Mouse (Mus musculus): ENCODE measurements around the gene Ccdc57.
A peak's percentile ranks its signal among the peaks of the same experiment; 100 is the strongest.

The Ccdc57 gene

GRCm38 (mm10) chr11:120932564-120933398 lies at the start of gene Ccdc57:
TSS of gene Ccdc57 (minus strand) at chr11:120932872.
- DNase-seq (ENCODE audit: low spot score) = peak; percentile 89

GRCm38 (mm10) chr11:120982459-120982858 lies 49.8 kb upstream of the Ccdc57 start:
- no peak for DNase-seq (ENCODE audit: low spot score)

- DNase-seq (ENCODE audit: low spot score) = no peak
These were observed 49.0 kb upstream of the Ccdc57 start for GRCm38 (mm10) chr11:120981661-120982060.

GRCm38 (mm10) chr11:120980427-120981035 lies 47.9 kb upstream of the Ccdc57 start:
- no peak for DNase-seq (ENCODE audit: low spot score)

- no peak for DNase-seq (ENCODE audit: low spot score)
These were observed 47.2 kb upstream of the Ccdc57 start for GRCm38 (mm10) chr11:120979711-120980426.

- no peak for DNase-seq (ENCODE audit: low spot score)
These were observed 40.6 kb upstream of the Ccdc57 start for GRCm38 (mm10) chr11:120973318-120973717.

- DNase-seq (ENCODE audit: low spot score) = no peak
These were observed 38.6 kb upstream of the Ccdc57 start for GRCm38 (mm10) chr11:120971237-120971636.

- DNase-seq (ENCODE audit: low spot score) = no peak
These were observed 37.1 kb upstream of the Ccdc57 start for GRCm38 (mm10) chr11:120969742-120970141.

- DNase-seq (ENCODE audit: low spot score) = no peak
These were observed 32.9 kb upstream of the Ccdc57 start for GRCm38 (mm10) chr11:120965587-120965986.

GRCm38 (mm10) chr11:120964195-120965157 lies 31.8 kb upstream of the Ccdc57 start:
- DNase-seq (ENCODE audit: low spot score) = no peak

- no peak for DNase-seq (ENCODE audit: low spot score)
These were observed 30.2 kb upstream of the Ccdc57 start for GRCm38 (mm10) chr11:120962909-120963308.

GRCm38 (mm10) chr11:120962050-120962771 lies 29.5 kb upstream of the Ccdc57 start:
- no peak for DNase-seq (ENCODE audit: low spot score)

GRCm38 (mm10) chr11:120961594-120961993 lies 28.9 kb upstream of the Ccdc57 start:
- no peak for DNase-seq (ENCODE audit: low spot score)

GRCm38 (mm10) chr11:120960248-120960647 lies 27.6 kb upstream of the Ccdc57 start:
- DNase-seq (ENCODE audit: low spot score) = no peak

- DNase-seq (ENCODE audit: low spot score) = no peak
These were observed 26.9 kb upstream of the Ccdc57 start for GRCm38 (mm10) chr11:120959564-120959963.

- no peak for DNase-seq (ENCODE audit: low spot score)
These were observed 26.4 kb upstream of the Ccdc57 start for GRCm38 (mm10) chr11:120959066-120959465.

- no peak for DNase-seq (ENCODE audit: low spot score)
These were observed 25.1 kb upstream of the Ccdc57 start for GRCm38 (mm10) chr11:120957731-120958257.

GRCm38 (mm10) chr11:120957052-120957451 lies 24.4 kb upstream of the Ccdc57 start:
- DNase-seq (ENCODE audit: low spot score) = no peak

GRCm38 (mm10) chr11:120955701-120956100 lies 23.0 kb upstream of the Ccdc57 start:
- DNase-seq (ENCODE audit: low spot score) = no peak

- no peak for DNase-seq (ENCODE audit: low spot score)
These were observed 22.3 kb upstream of the Ccdc57 start for GRCm38 (mm10) chr11:120954936-120955335.
